Mouse (Mus musculus): Measurements from ENCODE around the gene Ahnak. TPM values are rescaled to one million over a fixed set of nuclear protein-coding genes. Genes with fewer than 3 reads are reported as not detected.
A peak's percentile ranks its signal among the peaks of the same experiment; 100 is the strongest.
"Not testable (repeated sequence)": the region's sequence is repeated elsewhere in the genome, so short reads cannot be mapped to it uniquely, and the experiment has no call there.

Ahnak gene
- total RNA-seq, 1 experiment from 2014 or later, result 193 TPM

GRCm38 (mm10) chr19:9076035-9076434 lies 87.0 kb downstream of the Ahnak start:
- ATAC-seq (ENCODE audit: extremely low read depth, insufficient number of reproducible peaks, low FRiP score, poor library complexity, severe bottlenecking), result no peak

GRCm38 (mm10) chr19:9076982-9077660 lies 88.0 kb downstream of the Ahnak start:
- no peak for ATAC-seq (ENCODE audit: extremely low read depth, insufficient number of reproducible peaks, low FRiP score, poor library complexity, severe bottlenecking)

GRCm38 (mm10) chr19:9079916-9080315 lies 90.8 kb downstream of the Ahnak start:
- no peak for ATAC-seq (ENCODE audit: extremely low read depth, insufficient number of reproducible peaks, low FRiP score, poor library complexity, severe bottlenecking)

- ATAC-seq (ENCODE audit: extremely low read depth, insufficient number of reproducible peaks, low FRiP score, poor library complexity, severe bottlenecking), result no peak
These were observed 92.5 kb downstream of the Ahnak start for GRCm38 (mm10) chr19:9081311-9082190.

- ATAC-seq (ENCODE audit: extremely low read depth, insufficient number of reproducible peaks, low FRiP score, poor library complexity, severe bottlenecking), result peak; percentile 89
These were observed 93.3 kb downstream of the Ahnak start for GRCm38 (mm10) chr19:9082191-9083009.

- no peak for ATAC-seq (ENCODE audit: extremely low read depth, insufficient number of reproducible peaks, low FRiP score, poor library complexity, severe bottlenecking)
These were observed 93.9 kb downstream of the Ahnak start for GRCm38 (mm10) chr19:9083010-9083355.

GRCm38 (mm10) chr19:9083892-9084291 lies 94.8 kb downstream of the Ahnak start:
- ATAC-seq (ENCODE audit: extremely low read depth, insufficient number of reproducible peaks, low FRiP score, poor library complexity, severe bottlenecking), result not testable (repeated sequence)

GRCm38 (mm10) chr19:9087821-9088220 lies 98.7 kb downstream of the Ahnak start, which contains the start of gene Scgb1a1:
Gene Scgb1a1 (minus strand): TSS chr19:9087958.
- ATAC-seq (ENCODE audit: extremely low read depth, insufficient number of reproducible peaks, low FRiP score, poor library complexity, severe bottlenecking), result no peak

GRCm38 (mm10) chr19:9090191-9090590 lies 101.1 kb downstream of the Ahnak start:
- no peak for ATAC-seq (ENCODE audit: extremely low read depth, insufficient number of reproducible peaks, low FRiP score, poor library complexity, severe bottlenecking)

- no peak for ATAC-seq (ENCODE audit: extremely low read depth, insufficient number of reproducible peaks, low FRiP score, poor library complexity, severe bottlenecking)
These were observed 101.6 kb downstream of the Ahnak start for GRCm38 (mm10) chr19:9090709-9091108.

- ATAC-seq (ENCODE audit: extremely low read depth, insufficient number of reproducible peaks, low FRiP score, poor library complexity, severe bottlenecking), result no peak
These were observed 106.0 kb downstream of the Ahnak start for GRCm38 (mm10) chr19:9095111-9095510.

GRCm38 (mm10) chr19:9097441-9097840 lies 108.4 kb downstream of the Ahnak start:
- no peak for ATAC-seq (ENCODE audit: extremely low read depth, insufficient number of reproducible peaks, low FRiP score, poor library complexity, severe bottlenecking)

GRCm38 (mm10) chr19:9099751-9100150 lies 110.7 kb downstream of the Ahnak start:
- no peak for ATAC-seq (ENCODE audit: extremely low read depth, insufficient number of reproducible peaks, low FRiP score, poor library complexity, severe bottlenecking)

GRCm38 (mm10) chr19:9100297-9101061 lies 111.4 kb downstream of the Ahnak start:
- no peak for ATAC-seq (ENCODE audit: extremely low read depth, insufficient number of reproducible peaks, low FRiP score, poor library complexity, severe bottlenecking)

- no peak for ATAC-seq (ENCODE audit: extremely low read depth, insufficient number of reproducible peaks, low FRiP score, poor library complexity, severe bottlenecking)
These were observed 112.0 kb downstream of the Ahnak start for GRCm38 (mm10) chr19:9101062-9101457.

- ATAC-seq (ENCODE audit: extremely low read depth, insufficient number of reproducible peaks, low FRiP score, poor library complexity, severe bottlenecking), result peak; percentile 44; the same call in 1 of the 2 replicates
These were observed 114.9 kb downstream of the Ahnak start for GRCm38 (mm10) chr19:9103986-9104385.

- no peak for ATAC-seq (ENCODE audit: extremely low read depth, insufficient number of reproducible peaks, low FRiP score, poor library complexity, severe bottlenecking)
These were observed 116.1 kb downstream of the Ahnak start for GRCm38 (mm10) chr19:9105101-9105685.

GRCm38 (mm10) chr19:9106096-9106495 lies 117.0 kb downstream of the Ahnak start:
- ATAC-seq (ENCODE audit: extremely low read depth, insufficient number of reproducible peaks, low FRiP score, poor library complexity, severe bottlenecking), result no peak

Data from neutrophil, adult 5-6 weeks (primary cell).